Mouse (Mus musculus) 416B (cell line): ENCODE results near the gene Pmf1.
"Not testable (repeated sequence)": the region's sequence is repeated elsewhere in the genome, so short reads cannot be mapped to it uniquely, and the experiment has no call there.

ENCODE experiments used
- DNase-seq: peaks from one replicate; pipeline ENCODE4 v3.0.0; 2011; ENCODE audit warnings: low read depth

The Pmf1 gene

DNA sequence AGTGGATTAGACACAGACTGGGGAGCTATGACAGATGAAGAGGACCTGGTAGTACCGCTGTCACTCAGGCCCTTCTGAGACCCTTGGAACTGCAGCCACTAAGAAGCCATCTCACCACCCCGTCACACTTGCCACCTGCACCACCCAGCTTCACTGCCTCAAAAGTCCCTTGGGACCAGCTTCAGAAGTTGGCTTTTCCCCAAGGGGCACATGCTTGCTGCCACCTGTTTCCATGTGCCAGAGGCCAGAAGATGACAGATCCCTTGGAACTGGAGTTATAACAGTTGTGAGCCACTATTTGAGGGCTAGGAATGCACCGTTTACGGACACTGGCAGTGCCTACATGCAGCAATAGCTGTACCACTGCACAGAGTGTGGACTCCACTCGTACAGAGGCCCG lies 14.8 kb downstream of the Pmf1 start:
- no peak for DNase-seq

DNA sequence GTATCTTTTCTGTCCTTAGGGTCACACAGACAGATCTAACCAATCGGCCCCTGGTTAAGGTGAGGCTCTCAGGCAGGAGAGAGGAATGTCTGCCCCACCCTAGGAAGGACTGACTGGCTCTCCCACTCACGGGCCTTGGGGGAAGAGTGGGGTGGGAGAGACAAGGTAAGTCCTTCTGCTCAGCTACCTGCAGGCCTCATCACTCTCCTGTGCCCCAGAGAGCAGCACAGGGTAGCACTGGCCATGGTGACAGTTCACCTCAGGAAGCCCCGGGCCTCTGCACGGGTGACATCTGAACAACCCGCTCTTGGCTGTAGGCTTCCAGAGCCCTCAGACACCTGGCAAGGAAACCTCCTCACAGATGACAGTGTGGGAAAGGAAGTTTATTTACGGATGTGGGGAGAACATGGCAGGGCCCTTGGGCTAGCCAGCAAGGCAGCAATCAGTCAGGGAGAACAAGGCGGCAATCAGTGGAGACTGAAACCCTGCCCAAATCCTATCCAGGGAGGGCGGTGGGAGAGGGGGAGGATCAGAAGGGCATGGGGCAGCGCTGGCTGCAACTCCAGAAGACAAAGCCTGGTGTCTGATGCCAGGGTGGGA lies 16.3 kb downstream of the Pmf1 start:
- no peak for DNase-seq

DNA sequence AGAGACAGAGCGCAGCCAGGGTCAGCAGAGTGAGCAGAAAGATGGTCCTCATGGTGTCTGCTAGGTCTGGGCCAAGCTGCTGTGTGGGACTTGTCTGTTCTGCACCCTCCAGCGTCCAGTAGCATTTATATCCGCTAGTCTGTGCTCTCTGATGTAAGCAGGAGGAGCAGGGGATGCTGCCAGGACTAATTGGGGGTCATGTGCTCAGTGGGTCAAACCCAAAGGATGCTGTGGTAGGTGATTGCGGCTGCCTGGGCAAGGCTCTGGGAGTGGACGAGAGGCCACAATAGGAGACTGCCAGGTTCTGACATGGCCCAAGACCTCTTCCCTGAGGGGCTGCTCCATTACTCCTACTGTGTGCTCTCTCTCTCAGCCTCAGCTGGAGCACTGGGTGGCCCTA lies 25.8 kb downstream of the Pmf1 start, which contains the start of gene Bglap:
Bglap (minus strand) TSS at position 101 of the 400 bp plus-strand sequence.
- DNase-seq: no peak

DNA sequence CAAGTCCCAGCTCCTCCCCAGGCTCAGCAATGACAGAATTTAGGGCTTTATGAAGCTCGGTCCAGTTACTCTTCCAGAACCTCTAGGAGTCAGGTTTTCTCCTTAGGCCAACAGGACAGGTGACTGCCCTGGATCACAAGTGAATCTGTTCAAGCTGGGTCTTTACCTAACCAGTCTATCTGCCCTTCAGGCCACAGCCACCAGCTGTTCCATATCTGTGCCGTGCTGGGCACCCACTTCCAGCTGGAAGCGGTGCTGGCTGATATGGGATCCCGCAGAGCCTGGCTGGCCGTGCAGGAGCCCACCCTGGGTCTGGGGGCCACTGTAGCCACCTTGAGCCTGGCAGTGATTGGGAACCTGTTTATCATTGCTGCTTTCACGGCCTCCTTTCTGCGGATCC lies 27.7 kb downstream of the Pmf1 start:
- DNase-seq: not testable (repeated sequence)

DNA sequence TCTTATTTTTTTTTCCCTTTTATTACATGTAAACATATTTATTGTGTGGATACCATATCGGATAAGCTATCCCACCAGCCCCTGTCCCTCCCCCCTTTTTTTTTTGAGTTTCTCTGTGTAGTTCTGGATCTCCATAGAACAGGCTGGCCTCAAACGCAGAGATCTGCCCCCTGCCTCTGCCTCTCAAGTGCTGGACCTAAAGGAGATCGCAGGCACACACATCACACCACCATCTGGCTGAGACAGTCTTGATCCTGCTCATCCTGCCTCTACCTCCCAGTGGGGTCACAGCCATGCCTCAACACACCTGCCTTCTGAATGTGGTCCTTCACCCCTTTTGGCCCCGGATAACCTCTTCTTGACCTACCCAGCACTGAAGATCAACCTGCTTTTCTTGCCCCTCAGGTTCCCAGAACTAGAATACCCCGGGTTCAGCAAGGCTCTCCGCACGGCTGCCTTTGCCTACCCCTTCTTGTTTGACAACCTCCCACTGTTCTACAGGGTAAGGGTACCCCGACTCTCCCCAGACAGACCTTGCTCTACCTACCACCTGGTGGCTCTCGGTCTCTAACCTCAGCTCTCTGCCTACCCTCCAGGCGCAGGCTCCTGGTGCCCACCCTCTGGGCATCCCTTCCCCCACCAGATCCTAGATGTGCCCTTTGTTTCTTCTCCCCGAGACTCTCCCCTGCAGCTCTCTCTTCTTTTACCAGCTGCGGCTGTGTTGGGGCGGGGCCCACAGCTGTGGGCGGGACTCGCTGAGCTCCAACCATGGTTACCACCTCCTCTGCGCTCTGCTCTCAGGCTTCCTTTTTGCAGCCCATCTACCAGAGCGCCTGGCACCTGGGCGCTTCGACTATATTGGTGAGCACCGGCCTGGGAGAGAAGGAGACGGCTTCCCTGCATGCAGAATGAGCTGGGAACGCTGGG lies 28.5 kb downstream of the Pmf1 start:
- not testable (repeated sequence) for DNase-seq

DNA sequence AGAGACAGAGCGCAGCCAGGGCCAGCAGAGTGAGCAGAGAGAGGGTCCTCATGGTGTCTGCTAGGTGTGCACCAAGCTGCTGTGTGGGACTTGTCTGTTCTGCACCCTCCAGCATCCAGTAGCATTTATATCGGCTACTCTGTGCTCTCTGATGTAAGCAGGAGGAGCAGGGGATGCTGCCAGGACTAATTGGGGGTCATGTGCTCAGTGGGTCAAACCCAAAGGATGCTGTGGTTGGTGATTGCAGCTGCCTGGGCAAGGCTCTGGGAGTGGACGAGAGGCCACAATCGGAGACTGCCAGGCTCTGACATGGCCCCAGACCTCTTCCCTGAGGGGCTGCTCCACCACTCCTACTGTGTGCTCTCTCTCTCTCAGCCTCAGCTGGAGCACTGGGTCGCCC lies 31.5 kb downstream of the Pmf1 start, which contains the start of gene Bglap2:
Bglap2 (minus strand) TSS at position 101 of the 400 bp plus-strand sequence.
- DNase-seq: peak; percentile 14

DNA sequence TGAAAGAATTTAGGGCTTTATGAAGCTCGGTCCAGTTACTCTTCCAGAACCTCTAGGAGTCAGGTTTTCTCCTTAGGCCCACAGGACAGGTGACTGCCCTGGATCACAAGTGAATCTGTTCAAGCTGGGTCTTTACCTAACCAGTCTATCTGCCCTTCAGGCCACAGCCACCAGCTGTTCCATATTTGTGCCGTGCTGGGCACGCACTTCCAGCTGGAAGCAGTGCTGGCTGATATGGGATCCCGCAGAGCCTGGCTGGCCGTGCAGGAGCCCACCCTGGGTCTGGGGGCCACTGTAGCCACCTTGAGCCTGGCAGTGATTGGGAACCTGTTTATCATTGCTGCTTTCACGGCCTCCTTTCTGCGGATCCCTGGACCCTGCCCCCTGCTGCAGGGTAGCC lies 33.5 kb downstream of the Pmf1 start:
- not testable (repeated sequence) for DNase-seq

DNA sequence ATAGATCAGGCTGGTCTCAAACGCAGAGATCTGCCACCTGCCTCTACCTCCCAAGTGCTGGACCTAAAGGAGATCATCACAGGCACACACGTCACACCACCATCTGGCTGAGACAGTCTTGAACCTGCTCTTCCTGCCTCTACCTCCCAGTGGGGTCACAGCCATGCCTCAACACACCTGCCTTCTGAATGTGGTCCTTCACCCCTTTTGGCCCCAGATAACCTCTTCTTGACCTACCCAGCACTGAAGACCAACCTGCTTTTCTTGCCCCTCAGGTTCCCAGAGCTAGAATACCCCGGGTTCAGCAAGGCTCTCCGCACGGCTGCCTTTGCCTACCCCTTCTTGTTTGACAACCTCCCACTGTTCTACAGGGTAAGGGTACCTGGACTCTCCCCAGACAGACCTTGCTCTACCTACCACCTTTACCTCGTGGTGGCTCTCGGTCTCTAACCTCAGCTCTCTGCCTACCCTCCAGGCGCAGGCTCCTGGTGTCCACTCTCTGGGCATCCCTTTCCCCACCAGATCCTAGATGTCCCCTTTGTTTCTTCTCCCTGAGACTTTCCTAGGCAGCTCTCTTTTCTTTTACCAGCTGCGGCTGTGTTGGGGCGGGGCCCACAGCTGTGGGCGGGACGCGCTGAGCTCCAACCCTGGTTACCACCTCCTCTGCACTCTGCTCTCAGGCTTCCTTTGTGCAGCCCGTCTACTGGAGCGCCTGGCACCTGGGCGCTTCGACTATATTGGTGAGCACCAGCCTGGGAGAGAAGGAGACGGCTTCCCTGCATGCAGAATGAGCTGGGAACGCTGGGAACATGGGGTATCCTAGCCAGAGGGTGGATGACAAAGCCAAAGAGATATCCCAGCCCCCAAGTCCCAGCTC lies 34.1 kb downstream of the Pmf1 start:
- not testable (repeated sequence) for DNase-seq

DNA sequence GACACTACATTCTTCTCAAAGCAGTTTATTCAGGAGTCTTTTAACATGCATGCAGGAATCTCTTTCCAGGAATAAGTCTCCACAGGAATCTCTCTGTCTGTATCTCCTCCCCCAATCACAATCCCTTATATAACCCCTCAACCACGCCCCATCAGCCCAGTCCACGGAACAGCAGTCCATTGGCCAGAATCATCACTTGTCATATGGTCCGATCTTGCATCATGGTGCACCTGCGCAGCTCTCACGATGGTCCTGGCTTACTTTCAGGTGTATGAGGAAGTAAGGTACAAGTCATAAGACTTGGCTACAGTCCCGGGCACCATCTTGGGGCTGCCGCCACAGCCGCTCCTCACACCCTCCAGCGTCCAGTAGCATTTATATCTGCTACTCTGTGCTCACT lies 37.5 kb downstream of the Pmf1 start, which contains the start of gene Bglap3:
Bglap3 (minus strand) TSS at position 101 of the 400 bp plus-strand sequence.
- not testable (repeated sequence) for DNase-seq

DNA sequence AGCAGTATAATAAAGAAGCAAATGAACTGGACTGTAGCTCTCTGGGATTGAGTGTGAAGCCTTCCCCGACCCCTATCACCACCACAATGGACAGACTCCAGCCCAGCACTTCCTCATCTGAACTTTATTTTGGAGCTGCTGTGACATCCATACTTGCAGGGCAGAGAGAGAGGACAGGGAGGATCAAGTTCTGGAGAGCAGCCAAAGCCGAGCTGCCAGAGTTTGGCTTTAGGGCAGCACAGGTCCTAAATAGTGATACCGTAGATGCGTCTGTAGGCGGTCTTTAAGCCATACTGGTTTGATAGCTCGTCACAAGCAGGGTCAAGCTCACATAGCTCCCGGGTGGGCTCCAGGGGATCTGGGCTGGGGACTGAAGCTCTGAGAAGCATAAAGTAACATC lies 41.6 kb downstream of the Pmf1 start:
- DNase-seq: not testable (repeated sequence)

DNA sequence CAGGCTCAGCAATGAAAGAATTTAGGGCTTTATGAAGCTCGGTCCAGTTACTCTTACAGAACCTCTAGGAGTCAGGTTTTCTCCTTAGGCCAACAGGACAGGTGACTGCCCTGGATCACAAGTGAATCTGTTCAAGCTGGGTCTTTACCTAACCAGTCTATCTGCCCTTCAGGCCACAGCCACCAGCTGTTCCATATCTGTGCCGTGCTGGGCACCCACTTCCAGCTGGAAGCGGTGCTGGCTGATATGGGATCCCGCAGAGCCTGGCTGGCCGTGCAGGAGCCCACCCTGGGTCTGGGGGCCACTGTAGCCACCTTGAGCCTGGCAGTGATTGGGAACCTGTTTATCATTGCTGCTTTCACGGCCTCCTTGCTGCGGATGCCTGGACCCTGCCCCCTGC lies 42.6 kb downstream of the Pmf1 start:
- DNase-seq: not testable (repeated sequence)

DNA sequence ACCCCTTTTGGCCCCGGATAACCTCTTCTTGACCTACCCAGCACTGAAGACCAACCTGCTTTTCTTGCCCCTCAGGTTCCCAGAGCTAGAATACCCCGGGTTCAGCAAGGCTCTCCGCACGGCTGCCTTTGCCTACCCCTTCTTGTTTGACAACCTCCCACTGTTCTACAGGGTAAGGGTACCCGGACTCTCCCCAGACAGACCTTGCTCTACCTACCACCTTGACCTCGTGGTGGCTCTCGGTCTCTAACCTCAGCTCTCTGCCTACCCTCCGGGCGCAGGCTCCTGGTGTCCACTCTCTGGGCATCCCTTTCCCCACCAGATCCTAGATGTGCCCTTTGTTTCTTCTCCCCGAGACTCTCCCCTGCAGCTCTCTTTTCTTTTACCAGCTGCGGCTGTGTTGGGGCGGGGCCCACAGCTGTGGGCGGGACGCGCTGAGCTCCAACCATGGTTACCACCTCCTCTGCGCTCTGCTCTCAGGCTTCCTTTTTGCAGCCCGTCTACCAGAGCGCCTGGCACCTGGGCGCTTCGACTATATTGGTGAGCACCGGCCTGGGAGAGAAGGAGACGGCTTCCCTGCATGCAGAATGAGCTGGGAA lies 43.2 kb downstream of the Pmf1 start:
- not testable (repeated sequence) for DNase-seq

DNA sequence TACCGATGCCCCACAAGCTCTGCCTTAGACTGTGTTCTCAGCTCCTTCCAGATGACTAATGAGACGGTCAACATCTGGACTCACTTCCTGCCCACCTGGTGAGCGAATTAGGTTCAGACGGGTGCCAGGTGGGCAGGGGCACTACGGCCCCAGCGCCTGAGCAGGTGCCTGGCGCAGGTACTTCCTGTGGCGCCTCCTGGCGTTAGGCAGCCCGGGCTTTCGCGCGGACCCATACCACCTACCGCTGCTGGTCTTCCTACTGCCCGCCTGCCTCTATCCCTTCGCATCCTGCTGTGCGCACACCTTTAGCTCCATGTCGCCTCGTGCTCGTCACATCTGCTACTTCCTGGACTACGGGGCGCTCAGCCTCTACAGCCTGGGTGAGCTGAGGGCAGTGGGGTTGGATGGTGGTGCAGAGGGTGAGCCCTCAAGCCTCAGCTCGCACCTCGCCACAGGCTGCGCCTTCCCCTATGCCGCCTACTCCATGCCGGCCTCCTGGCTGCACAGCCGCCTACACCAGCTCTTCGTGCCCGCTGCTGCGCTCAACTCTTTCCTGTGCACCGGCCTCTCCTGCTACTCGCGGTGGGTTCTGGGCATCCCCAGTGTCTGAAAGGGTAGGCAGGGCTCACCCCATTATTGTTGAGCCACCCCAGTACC lies 44.3 kb downstream of the Pmf1 start:
- no peak for DNase-seq

DNA sequence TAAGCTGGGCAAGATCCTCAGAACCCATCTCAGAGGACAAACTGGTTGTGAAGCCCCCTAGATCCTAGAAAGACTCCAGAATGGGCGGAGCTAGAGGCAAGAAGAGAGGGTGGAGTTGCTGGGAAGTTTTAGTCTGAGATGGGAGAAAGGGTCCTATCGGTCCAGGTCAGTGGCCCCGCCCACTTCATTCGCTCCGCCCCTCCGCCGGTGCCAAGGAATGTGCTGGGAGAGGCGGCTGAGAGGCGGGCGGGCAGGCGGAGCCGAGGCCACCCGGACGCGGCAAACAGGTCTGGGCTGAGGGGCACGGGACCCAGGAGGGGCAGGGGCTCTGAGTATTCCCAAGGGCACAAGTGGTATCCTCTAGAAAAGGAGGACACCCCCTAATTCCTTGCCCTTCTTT lies 45.8 kb downstream of the Pmf1 start, which contains the start of gene Paqr6:
Paqr6 (plus strand) TSS at position 248 of the 400 bp plus-strand sequence.
- DNase-seq: no peak

DNA sequence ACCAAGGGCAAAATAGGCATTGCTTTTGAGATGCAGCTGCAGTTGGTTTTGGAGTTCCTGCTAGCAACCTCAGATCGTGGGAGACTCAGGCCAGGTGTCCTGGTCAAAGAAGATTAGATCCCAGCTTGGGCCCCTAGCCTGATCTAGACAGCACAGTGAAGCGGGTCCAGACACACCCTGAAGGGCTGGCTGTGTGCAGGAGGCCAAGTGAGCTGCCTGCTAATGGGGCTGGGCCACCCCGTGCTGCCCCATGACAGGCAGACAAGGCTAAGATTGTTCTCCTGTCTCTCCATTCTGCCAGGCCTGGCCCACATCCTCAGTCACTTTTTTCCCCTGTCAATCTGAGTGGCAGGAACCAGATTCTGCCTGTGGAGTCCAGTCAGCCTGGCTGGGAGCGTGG lies 46.4 kb downstream of the Pmf1 start:
- DNase-seq: no peak

DNA sequence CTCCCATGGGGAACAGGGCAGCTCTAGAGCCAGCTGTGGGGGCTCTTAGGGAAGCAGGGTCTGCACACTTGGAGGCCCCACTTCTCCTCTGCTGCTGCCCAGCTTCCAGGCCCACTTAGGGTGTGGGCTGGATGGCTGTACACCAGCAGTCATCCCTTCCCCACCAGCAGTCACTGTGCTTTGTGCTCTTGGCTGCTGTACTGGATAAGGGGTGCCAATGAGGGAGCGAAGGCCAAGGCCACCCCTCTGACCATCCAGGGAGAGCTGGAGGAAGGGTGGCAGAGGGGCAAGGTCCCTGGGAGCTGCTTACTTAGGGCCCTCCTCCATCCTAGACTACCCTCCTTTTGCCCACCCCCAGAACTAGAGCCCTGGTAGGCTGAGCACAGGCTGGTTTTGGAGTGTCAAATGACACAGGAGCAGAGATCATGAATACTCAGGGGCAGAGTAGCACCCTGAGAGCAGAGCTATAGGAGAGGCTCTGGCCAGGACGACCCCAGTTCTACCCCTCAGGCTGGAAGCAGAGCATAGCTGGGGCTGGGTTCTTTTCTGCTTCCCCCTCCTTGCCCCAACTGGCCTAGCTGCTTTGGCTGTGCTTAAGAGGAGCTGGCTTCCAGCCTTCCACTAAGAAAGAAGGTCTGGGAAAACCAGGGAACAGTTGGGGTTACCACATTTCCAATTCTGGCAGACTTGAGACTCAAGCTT lies 48.4 kb downstream of the Pmf1 start:
- DNase-seq: no peak

DNA sequence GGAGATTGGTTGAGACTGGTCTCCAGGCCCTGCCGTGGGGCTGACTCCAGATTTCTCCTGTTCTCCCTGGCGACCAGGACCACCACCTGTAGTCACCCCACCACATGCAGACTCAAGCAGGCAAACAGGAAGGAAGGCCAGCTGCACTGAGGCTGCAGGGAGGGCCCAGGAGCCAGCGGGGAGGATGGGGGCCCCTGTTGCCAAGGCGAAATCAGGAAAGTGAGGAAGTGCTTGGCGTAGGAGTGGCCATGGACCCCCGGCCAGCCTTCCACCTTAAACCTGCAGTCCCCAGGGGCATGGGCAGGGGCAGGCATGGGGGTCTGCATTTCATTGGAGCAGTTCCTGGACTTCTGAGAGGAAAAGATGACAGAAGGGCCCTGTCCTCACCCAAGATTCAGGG lies 49.0 kb downstream of the Pmf1 start:
- DNase-seq: no peak

DNA sequence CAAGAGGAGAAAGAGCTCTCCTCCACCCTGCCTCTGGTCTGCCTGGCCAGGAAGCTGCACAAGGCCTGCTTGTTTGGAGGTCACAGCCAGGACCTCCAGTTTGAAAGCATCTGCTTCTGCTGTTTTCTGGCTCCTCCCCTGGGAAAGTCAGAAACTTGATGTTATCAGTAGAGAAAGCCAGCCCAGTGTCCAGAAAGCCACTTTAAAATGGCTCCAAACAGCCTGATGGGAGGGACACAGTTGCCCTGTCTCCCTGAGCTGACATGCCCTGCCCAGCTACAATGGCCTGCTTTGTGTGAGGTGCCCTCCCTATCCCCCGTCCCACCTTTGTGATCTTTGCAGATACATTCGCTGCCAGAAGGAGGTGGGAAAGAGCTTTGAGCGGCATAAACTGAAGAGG lies 50.1 kb downstream of the Pmf1 start:
- no peak for DNase-seq

DNA sequence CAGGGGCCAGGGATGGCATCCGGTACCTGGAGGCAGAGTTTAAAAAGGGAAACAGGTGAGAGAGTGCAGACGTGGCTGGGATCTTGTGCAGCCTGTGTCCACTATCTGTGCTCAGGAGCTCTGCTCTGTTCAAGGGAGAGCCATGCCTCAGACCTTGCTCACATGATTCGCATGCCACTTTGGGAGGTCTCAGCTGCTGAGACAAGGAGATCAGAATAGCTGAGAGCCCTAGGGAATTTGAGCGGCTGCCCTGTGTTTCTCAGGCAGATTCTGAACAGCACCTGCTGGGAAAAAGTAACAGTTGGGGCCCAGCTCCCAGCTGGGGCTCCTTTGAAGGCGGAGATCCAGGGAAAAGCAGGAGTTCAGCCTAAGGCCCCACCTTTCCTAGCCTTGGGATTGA lies 50.5 kb downstream of the Pmf1 start:
- DNase-seq: no peak

DNA sequence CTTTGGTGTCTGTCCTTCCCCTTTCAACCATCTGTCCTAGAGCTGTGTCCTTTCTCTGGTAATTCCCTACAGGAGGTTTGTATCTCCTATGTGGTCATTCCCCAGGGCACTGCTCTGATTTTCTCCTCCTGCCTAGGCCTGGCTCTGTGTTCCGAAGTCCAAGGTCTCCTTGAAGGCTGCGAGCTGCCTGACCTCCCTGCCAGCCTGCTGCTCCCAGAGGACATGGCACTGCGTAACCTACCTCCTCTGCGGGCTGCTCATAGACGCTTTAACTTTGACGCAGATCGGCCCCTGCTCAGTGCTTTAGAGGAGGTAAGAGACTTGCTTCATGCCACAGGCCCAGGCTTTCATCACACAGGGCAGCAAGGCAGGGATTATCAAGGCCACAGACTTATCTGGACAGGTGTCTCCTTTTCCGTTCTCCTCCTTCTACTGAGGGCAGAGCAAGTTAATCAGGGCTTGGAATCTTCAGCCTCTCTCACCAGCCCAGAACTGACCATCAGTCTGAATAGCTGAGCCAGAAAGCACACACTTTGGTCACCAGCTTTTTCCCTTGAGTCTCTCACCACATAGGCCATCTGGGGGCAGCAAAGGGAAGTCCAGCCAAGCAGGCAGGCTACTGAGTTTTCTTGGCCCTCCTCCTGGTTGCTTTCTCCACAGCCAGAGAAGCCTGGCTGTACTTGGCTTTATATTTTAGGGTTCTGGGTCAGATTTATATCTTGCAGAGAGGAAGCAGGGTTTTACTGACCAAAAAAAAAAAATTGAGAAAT lies 55.5 kb downstream of the Pmf1 start:
- DNase-seq: peak; percentile 40
